2 mouse cellular contexts compared by ENCODE assay signal in genomic region chr6:72362132-72363028, GRCm38 (mm10).
TF ChIP-seq lines count a peak whose summit lies in the region.

No protein-coding gene starts in this region.

TF ChIP-seq in C2C12, 6 proteins besides CTCF, POLR2A, EP300 and RAD21:
- TF ChIP-seq MAX (IDR thresholded peaks at IDR 0.05) (no peak), MYOG (IDR thresholded peaks at IDR 0.05; ENCODE audit: control insufficient read depth, extremely low read depth, insufficient read length) (no peak), USF1 (IDR thresholded peaks at IDR 0.05; ENCODE audit: low read depth) (peak; percentile 96)

TF ChIP-seq in myocyte, 11 proteins besides CTCF, POLR2A, EP300 and RAD21:
- TF ChIP-seq E2F4 (IDR thresholded peaks at IDR 0.05; ENCODE audit: insufficient read depth) = peak; percentile 50
- no peak for TF ChIP-seq SRF (IDR thresholded peaks at IDR 0.05; ENCODE audit: control insufficient read depth, insufficient read length, low read depth)
- TF ChIP-seq MAX (IDR thresholded peaks at IDR 0.05; ENCODE audit: low read depth) = no peak
- TF ChIP-seq REST (IDR thresholded peaks at IDR 0.05; ENCODE audit: insufficient read depth, insufficient read length) = no peak
- peak; percentile 94 for TF ChIP-seq USF1 (IDR thresholded peaks at IDR 0.05; ENCODE audit: low read depth)
- TF ChIP-seq MYOG (IDR thresholded peaks at IDR 0.05; ENCODE audit: control insufficient read depth in 1 of 3, insufficient read depth in 1 of 3, insufficient read length in 2 of 3, low read depth in 2 of 3) = no peak
- TF ChIP-seq POLR2AphosphoS2 (IDR thresholded peaks at IDR 0.05; ENCODE audit: insufficient read length, low read depth) = peak; percentile 72
